Mouse (Mus musculus) testis, adult 2 months (tissue): Measurements from ENCODE around the gene Clec2h. TPM values are rescaled to one million over a fixed set of nuclear protein-coding genes. Genes with fewer than 3 reads are reported as not detected.
"Not testable (repeated sequence)": the region's sequence is repeated elsewhere in the genome, so short reads cannot be mapped to it uniquely, and the experiment has no call there.

Experiments
- H3K27ac ChIP-seq: fragments of 200-500 bp; 2 replicates; pipeline ENCODE4 v1.5.1; 2012; ENCODE audit warnings: low read depth, low read length; ENCODE audit not compliant: control insufficient read depth, insufficient read depth
- H3K27me3 ChIP-seq: fragments of 200-500 bp; 2 replicates; pipeline ENCODE4 v1.6.1; 2012; ENCODE audit warnings: mild to moderate bottlenecking, low read length, moderate library complexity; ENCODE audit not compliant: control insufficient read depth, insufficient read depth
- H3K36me3 ChIP-seq: fragments of 200-500 bp; 2 replicates; pipeline ENCODE4 v1.6.1; 2012; ENCODE audit warnings: mild to moderate bottlenecking, low read length; ENCODE audit not compliant: control insufficient read depth, insufficient read depth
- H3K4me1 ChIP-seq: fragments of 200-500 bp; 2 replicates; pipeline ENCODE4 v1.6.1; 2012; ENCODE audit warnings: low read length; ENCODE audit not compliant: control insufficient read depth, insufficient read depth
- H3K4me3 ChIP-seq: fragments of 200-500 bp; 2 replicates; pipeline ENCODE4 v1.5.1; 2012; ENCODE audit warnings: low read depth, mild to moderate bottlenecking, low read length, moderate library complexity, mixed read lengths; ENCODE audit not compliant: control insufficient read depth
- CTCF ChIP-seq: fragments of 200-500 bp; IDR thresholded peaks from 2 replicates; pipeline ENCODE4 v1.5.1; 2012; ENCODE audit warnings: low read depth, mild to moderate bottlenecking, inconsistent platforms, low read length, moderate library complexity; ENCODE audit not compliant: control insufficient read depth, insufficient read depth, insufficient replicate concordance
- POLR2A ChIP-seq: fragments of 200-500 bp; IDR thresholded peaks from 2 replicates; pipeline ENCODE4 v1.6.1; 2012; ENCODE audit warnings: low read depth, mild to moderate bottlenecking, inconsistent platforms, low read length, moderate library complexity; ENCODE audit not compliant: control insufficient read depth
- polyA plus RNA-seq: library from polyadenylated mRNA; depleted of rRNA; stranded (reverse); fragments of >200 nt; gene quantifications from 2 replicates; pipeline ENCODE4 v1.2.3, GENCODE M21; 2012; rRNA removed

The Clec2h gene
- 0.10 TPM in 2 replicates for polyA plus RNA-seq

DNA sequence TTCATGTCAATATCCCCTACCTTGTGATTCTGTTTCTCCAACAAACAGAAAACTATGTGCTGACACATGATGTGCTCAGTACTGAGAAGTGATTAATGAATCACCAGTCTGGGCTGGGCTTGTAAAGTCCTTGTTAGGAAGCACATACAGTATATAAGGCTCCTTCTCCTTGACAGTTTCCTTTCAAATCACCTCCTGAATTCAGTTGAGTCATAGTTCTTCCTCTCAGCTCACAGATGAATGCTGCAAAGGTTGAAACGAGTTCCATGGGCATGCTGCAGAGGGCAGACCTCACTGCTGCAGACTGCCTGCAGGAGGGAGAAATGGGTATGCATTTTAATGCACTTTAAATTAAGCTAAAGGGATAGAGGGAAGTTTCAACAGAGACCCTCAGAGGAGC, at the start of gene Clec2h:
Gene Clec2h (plus strand): TSS at position 180 of the 400 bp plus-strand sequence.
- H3K4me1 ChIP-seq: no peaks in the 10 kb centered on the region
- TF ChIP-seq CTCF (no peak; the same call in 1 of the 2 replicates), POLR2A (no peak)
- no peaks in the 10 kb centered on the region for H3K27me3 ChIP-seq
- H3K4me3 ChIP-seq: no peak within 1 kb of the TSS
- no peak within 1 kb of the TSS for H3K27ac ChIP-seq
- H3K36me3 ChIP-seq: no peaks in the 10 kb centered on the region

DNA sequence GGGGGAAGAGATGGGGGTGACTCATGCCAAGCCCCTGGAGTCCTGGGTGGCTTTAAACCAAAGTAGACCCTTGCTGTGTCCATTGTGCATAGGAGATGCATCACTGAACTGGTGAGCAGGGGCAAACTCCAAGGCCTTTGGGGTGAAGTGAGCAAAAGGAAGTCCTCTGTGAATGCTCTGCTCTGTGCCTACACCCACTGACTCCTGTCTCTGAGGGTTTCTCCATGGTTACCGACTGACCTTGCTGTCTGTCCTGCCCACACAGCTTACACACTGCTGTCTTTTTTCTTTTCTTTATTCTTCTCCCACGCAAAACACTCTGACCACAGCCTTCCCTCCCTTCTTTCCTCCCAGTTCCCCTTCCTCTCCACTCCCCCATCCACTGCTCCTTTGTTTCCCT, 39.5 kb upstream of the Clec2h start:
- no peaks in the 10 kb centered on the region for H3K4me1 ChIP-seq
- no peak for TF ChIP-seq POLR2A
- TF ChIP-seq CTCF: no peak
- no peaks in the 10 kb centered on the region for H3K27me3 ChIP-seq
- no peaks in the 10 kb centered on the region for H3K36me3 ChIP-seq
- H3K27ac ChIP-seq: no peak overlapping the region
- no peak overlapping the region for H3K4me3 ChIP-seq

DNA sequence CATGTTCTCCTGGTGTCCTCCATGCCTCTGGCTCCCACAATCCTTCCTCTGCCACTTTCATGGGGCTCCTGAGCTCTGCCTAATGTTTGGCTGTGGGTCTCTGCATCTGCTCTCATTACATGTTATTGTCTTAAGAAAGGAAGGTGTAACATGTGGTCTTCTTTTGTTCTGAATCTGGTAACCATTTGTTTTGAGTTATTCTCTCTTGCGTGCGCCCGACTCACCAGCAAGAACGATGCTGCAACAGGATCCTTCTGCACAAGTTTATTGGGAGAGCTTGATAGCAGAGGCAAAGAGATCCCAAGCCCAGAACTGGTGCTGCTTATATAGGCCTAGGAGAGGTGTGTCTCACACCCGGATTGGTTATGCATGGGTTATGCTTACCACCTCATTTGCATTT, 38.8 kb upstream of the Clec2h start, which contains the start of gene Klrb1a:
Gene Klrb1a (minus strand): TSS at position 101 of the 400 bp plus-strand sequence.
- not testable (repeated sequence) for H3K4me1 ChIP-seq, H3K36me3 ChIP-seq, H3K27me3 ChIP-seq, H3K4me3 ChIP-seq, H3K27ac ChIP-seq

DNA sequence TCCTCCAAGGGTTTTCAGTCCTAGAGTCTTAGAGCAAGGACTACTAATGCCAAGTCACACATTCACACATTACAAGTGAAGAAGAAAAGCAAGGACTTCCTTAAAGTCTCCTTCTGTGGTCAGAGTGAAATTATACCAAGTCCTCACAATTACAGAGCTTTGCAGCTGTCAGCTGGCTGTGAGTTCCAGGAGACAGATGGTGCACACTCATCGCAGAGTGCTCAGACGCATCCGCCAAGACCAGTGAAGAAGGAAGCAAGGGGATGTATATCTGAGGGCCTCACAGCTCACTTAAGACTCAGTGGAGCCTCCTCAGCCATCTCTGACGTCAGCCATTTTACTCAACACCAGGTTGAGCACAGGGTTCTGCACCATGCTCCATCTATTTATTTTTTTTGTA, 37.8 kb upstream of the Clec2h start:
- no peaks in the 10 kb centered on the region for H3K27me3 ChIP-seq
- no peak overlapping the region for H3K4me3 ChIP-seq
- H3K27ac ChIP-seq: no peak overlapping the region
- H3K36me3 ChIP-seq: no peaks in the 10 kb centered on the region
- no peaks in the 10 kb centered on the region for H3K4me1 ChIP-seq
- no peak for TF ChIP-seq POLR2A
- TF ChIP-seq CTCF: no peak

DNA sequence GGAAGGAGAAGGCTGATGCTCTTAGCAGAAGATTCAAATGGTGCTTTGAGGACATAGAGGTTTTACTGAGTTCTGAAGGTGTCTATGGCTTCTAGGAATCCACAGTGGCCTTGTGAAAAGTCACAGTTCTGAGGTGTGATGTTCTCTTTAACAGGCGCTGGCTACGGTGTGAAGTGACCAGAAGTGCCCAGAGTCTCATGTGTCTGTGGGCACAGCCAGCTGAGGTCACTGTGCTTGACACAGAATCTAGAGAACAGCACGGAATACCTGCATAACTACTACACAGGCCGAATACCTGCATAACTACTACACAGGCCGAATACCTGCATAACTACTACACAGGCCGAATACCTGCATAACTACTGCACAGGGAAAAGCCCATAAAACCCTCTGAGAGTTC, 36.9 kb upstream of the Clec2h start:
- H3K4me1 ChIP-seq, H3K36me3 ChIP-seq, H3K4me3 ChIP-seq, H3K27me3 ChIP-seq, H3K27ac ChIP-seq: not testable (repeated sequence)

DNA sequence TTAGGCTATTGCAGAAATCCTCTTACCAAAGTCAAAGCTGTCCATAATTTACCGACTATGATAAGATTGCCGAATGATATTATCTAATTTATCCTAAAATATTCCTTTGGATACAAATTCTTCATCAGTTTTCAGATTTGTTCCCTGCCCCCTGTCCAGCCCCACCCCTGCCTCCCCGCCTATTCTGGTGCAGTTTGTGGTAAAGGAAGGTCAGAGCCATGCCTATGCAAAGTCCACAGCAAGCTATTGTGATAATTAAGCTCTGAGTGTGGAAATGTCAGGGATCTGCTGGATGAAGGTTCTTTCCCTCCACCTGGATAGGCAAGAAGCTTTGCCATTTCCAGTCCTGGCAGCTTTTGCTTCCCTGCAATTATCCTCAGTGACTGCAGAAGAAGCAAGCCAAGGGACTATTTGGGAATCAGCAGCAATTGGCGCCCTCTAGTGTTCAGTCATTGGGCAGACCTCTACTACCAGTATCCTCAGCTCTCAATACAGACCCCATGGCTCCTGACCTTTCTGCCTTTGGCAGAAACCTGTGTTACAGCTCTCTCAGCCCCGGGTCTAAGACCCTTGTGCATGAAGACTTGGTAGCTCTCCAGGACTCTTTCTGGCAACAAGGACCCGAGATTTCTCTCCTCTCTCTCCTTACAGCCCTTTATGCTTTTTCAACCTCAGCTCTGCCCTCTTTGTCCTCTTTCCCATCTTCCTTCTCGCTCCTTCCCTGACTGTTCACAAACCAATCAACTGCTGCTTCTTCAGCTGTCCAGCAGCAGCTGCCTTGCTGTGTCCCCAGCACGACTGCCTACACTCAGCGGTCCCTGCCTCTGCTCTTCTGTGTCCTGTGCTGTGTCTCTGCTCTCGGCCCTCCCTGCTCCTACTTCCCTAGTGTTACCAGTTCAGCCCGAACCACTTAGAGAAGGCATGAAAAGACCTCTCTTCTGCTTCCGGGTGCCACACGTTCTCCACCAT, 32.1 kb upstream of the Clec2h start:
- not testable (repeated sequence) for H3K27me3 ChIP-seq, H3K27ac ChIP-seq, H3K4me1 ChIP-seq, H3K4me3 ChIP-seq, H3K36me3 ChIP-seq
- TF ChIP-seq CTCF: peak; percentile 25; the same call in 1 of the 2 replicates

DNA sequence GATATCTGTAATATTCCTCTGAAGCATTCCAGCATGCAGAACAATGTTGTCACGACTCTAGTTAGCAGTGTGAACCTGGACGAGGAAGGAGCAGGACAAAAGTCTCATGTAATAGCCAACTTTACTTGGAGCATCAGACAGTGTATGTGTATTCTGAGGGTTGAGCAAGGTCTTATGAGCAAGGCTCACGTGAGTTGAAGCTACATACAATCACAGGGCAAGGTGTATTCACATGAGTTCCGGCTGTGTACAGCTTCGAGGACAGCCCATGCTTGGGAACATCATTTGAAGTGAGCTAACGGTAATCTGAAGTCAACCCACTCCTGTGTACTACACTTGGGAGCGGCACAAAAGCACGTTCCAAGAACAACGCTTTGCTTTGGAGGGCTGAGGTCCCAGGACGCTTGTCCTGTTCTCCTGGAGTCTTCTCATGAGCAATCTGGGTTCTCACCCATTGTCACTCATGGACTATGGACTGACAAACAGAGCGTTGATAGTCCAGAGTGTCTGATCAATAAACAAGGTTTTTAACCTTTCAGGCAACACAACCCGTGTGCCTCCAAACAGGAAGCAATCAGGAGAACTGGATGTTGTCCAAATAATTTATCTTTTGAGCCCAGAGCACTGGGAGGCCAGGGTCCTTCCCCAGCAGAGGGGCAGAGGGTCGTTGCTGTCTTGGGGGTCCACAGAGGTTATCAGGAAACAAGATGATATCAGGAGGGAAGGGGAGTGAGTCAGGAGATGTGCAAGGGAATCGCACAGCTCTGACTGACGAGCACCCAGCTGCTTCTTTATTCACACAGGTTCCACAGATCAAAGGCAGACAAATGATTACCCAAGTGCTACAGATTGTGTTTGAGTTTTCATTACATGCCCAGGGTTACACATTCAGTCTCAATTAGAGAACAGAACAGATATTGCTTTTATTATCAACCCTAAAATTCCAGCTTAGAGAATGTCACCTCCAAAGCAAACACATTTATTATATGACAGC, 31.0 kb upstream of the Clec2h start:
- H3K27ac ChIP-seq, H3K36me3 ChIP-seq, H3K4me3 ChIP-seq, H3K27me3 ChIP-seq, H3K4me1 ChIP-seq: not testable (repeated sequence)

DNA sequence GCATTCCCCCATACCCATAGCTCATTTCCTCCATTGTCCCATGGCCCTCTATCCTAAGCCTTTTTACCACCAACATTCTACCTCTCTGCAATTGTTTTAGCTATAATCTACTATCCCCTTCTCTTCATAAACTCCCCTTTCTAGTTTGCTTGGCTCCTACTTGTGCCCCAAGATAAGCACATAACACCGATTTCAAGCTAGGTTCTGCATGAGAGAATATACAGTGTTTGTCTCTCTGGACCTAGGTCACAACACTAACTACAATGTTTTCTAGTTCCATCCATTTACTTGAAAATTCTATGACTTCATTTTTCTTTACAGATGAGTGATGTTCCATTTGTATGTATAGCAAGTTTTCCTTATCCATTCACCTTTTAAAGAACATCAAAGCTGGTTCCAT, 21.5 kb upstream of the Clec2h start:
- no peaks in the 10 kb centered on the region for H3K27me3 ChIP-seq
- no peaks in the 10 kb centered on the region for H3K4me1 ChIP-seq
- TF ChIP-seq POLR2A (no peak), CTCF (no peak)
- no peak overlapping the region for H3K4me3 ChIP-seq
- H3K36me3 ChIP-seq: no peaks in the 10 kb centered on the region
- no peak overlapping the region for H3K27ac ChIP-seq
